Mouse (Mus musculus) left cerebral cortex, postnatal 4 days (tissue): Measurements from ENCODE around the gene Setdb2. TPM values are rescaled to one million over a fixed set of nuclear protein-coding genes. Genes with fewer than 3 reads are reported as not detected.

Experiments
- DNase-seq: peaks from one replicate; pipeline ENCODE4 v3.0.0-alpha.2; 2022
- intact Hi-C: fragments of 180-260 bp; cut with DNase I; formaldehyde crosslinking; loops from one replicate; pipeline ENCODE4 v1.15.1; 2025
- total RNA-seq, 2 experiments: library from RNA; stranded (reverse); gene quantifications; 2 replicates each; pipeline ENCODE4 v1.2.3; 2021

The Setdb2 gene
- total RNA-seq, 2 experiments from 2014 or later: 4.6 to 5.8 TPM

DNA sequence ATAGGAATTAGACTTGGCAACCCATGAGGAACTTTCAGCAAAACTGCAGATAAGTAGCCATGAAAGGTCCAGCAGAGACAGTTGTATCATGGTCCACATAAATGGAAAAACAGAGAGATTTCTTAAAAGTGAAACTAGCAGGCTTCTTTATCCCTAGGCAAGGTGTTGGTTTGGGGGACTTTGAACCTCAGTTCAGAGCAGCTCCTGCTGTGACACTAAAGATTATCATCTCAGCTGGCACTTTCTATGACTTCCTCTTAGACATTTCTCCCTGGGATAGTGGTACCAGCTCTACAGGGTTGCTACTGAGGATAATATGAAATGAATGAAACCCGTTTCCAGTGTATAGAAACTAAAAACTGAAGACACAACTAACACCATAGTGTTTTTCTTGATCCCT lies 51.2 kb downstream of the Setdb2 start:
- intact Hi-C loops: loop anchor here (10.0 kb wide), 1 partner anchor 165 kb away; no protein-coding TSS in a partner anchor

DNA sequence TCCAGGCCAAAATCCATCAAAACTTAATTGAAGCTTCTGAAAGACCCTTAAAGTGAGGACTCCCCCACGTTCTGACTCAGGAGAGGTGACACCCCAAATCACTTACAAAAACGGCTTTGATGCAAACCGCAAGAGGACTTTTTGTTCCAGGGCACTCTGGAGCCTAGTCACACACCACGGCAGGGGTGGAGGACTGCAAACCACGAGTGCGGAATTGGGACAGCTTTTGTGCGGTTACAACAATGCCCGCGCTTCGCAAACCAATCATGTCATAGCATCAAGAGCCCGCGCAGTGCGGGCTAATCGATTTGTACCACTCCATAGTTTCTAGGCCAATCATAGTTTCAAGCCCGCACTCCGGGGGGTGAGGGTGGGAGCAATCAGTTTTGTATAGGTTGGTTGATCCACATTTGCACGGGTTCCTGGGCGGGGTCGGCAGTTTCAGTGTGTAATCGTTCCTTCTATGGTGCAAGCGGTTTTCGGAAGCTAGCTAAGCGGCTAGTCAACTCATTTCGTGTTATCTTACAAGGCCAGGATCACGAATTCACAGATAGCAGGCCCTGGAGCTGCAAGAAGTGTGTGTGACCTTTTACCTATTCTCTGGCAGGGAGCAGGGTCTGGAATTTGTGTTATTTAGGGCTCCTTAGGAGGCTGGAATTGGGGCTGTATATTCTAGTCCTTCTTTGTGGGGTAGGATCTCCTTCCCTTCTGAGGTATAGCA lies 70.2 kb downstream of the Setdb2 start:
- DNase-seq: no peak
- intact Hi-C loops: no loop called here

More for the DNA sequence above, 51.2 kb downstream of the Setdb2 start:
- no peak for DNase-seq

DNA sequence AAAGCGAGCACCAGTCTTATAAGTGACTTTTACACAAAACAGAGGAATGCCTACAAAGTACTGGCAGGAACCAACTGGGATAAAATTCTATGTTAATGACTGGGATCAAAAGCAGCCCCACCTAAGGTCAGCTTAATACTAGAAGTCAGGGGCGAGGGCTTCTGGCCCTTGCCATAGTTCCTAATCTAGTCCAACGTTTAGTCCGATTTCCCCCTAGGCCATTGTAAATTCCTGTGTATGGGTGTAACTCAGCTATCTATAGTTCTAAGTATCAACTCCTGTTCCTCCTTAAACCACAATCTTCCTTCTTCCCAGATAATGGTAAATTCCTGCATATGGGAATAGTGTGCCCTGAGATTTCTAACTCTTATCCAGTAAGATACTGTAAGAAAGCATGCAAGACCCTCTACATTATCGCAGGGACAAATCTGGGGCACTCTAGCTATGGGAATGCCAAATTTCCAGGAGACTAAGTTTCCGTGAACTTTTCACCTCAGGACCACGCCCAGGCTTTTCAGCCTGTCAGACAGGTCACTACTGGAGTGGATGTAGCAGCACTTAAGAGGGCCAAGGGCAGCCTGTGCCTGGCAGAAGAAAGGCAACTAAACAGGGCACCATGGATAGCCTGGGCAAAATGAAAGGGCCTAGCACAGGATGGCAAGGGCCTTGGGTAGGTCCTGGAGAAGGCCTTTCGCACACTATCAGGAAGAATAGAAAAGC lies 74.1 kb downstream of the Setdb2 start:
- intact Hi-C loops: no loop called here
- DNase-seq: no peak

DNA sequence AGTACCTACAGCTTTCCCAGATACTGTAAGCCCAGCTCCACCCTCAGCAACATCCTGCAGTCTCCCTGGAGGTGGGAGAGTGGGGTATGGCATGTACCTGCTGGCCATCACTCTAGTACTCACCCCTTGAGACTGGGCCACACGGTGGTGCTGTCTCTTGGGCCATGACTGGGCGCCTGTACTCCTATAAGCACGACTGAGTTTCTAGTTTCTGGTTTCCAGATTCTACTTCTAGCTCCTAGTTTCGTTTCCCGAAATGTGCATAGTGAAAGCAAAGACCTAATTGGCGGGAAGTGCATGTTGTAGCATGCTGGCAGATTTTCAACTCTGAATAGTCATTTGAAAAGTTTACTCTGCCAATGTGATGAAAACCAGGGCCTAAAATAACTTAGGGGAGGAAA lies 75.4 kb downstream of the Setdb2 start, which contains the start of gene Phf11d:
Gene Phf11d, minus strand, starts transcription at position 227 of the 401 bp plus-strand sequence.
- no peak for DNase-seq
- intact Hi-C loops: no loop called here

Other genes starting within 250 kb of the Setdb2 start
- gene Rcbtb1, start 239.7 kb downstream of the Setdb2 start, total RNA-seq: 10 to 100 TPM; 43.7 to 48.6 TPM
- not detected for gene Gm6904, start 180.7 kb downstream of the Setdb2 start, total RNA-seq
- not detected for gene Phf11a, start 143.4 kb downstream of the Setdb2 start, total RNA-seq
- not detected for gene Phf11b, start 99.5 kb downstream of the Setdb2 start, total RNA-seq
- gene Phf11d, start 75.4 kb downstream of the Setdb2 start, total RNA-seq: under 1 TPM; 0.28 to 0.46 TPM
- under 1 TPM; 0.14 to 0.48 TPM for gene Phf11c, start 45.5 kb downstream of the Setdb2 start, total RNA-seq
- 10 to 100 TPM; 14.5 to 17.4 TPM for gene Cab39l, start 88 bp upstream of the Setdb2 start, total RNA-seq
- gene Cdadc1, start 157.1 kb upstream of the Setdb2 start, total RNA-seq: 10 to 100 TPM; 28.3 to 31.5 TPM
- 1 to 10 TPM; 8.1 to 8.6 TPM for gene Shisa2, start 184.4 kb upstream of the Setdb2 start, total RNA-seq